Mouse (Mus musculus): ENCODE results near the gene Lhfpl1. TPM values are rescaled to one million over a fixed set of nuclear protein-coding genes. Genes with fewer than 3 reads are reported as not detected.
"Not testable (repeated sequence)": the region's sequence is repeated elsewhere in the genome, so short reads cannot be mapped to it uniquely, and the experiment has no call there.

The Lhfpl1 gene
- under 1 TPM in 1 of 2 experiments, not detected in 1; 0.36 TPM for total RNA-seq (2021)

GRCm38 (mm10) chrX:145348377-145349203 lies at the start of gene Lhfpl1:
Gene Lhfpl1, minus strand, starts transcription at chrX:145349089.
- DNase-seq: no peak
- intact Hi-C loops (cut with DNase I): no loop called here

- no peak for DNase-seq
- intact Hi-C loops (cut with DNase I): no loop called here
These were observed 22.9 kb upstream of the Lhfpl1 start for GRCm38 (mm10) chrX:145371839-145372238.

DNA sequence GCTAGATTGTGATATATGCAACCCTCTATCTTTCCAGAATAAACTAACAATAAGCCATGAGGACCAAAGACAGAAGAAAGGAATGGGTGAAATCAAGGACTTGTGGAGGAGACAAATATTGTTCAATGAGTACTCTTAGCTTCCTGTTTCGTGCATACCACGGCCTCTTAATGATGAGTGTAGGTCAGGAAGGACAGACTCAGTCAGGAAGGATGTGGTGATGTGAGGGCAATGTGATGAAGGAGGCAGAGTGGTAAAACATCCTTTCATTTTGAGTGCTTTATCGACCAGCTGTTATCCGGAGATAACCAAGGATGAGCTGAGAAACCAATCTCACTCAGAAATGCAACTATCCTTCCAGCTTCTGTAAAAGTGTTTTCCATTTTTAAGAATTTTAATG lies 13.6 kb upstream of the Lhfpl1 start:
- no peak for DNase-seq
- intact Hi-C loops (cut with DNase I): no loop called here

GRCm38 (mm10) chrX:145342402-145342801 lies 6.5 kb downstream of the Lhfpl1 start:
- intact Hi-C loops (cut with DNase I): no loop called here
- DNase-seq: no peak

GRCm38 (mm10) chrX:145336141-145336540 lies 12.7 kb downstream of the Lhfpl1 start:
- intact Hi-C loops (cut with DNase I): no loop called here
- DNase-seq: no peak

GRCm38 (mm10) chrX:145308555-145308954 lies 40.3 kb downstream of the Lhfpl1 start:
- peak; percentile 1 for DNase-seq
- intact Hi-C loops (cut with DNase I): no loop called here

- peak; percentile 10 for DNase-seq
- intact Hi-C loops (cut with DNase I): no loop called here
These were observed 41.7 kb downstream of the Lhfpl1 start for GRCm38 (mm10) chrX:145307174-145307573.

GRCm38 (mm10) chrX:145300232-145300631 lies 48.7 kb downstream of the Lhfpl1 start:
- DNase-seq; intact Hi-C loops (cut with DNase I): not testable (repeated sequence)

DNA sequence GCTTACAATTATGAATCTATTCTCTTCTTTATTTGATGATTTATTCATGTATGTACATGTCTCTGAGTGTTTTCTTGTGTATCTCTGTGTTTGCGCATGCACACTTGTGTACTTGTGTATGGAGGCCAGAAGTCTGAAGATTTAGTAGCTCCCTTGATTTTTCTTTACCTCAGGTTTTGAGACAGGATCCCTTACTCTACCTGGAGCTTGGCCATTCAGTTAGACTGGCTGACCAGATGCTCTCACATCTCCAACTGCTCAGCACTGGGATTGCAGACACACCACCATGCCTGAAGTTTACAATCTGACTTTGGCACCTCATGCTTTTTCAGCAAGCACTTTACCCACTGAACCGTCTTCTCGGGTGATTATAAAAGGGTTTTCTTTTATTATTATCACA lies 76.7 kb downstream of the Lhfpl1 start:
- no peak for DNase-seq
- intact Hi-C loops (cut with DNase I): no loop called here

- DNase-seq: peak; percentile 1
- intact Hi-C loops (cut with DNase I): no loop called here
These were observed 77.1 kb downstream of the Lhfpl1 start for GRCm38 (mm10) chrX:145271768-145272167.

DNA sequence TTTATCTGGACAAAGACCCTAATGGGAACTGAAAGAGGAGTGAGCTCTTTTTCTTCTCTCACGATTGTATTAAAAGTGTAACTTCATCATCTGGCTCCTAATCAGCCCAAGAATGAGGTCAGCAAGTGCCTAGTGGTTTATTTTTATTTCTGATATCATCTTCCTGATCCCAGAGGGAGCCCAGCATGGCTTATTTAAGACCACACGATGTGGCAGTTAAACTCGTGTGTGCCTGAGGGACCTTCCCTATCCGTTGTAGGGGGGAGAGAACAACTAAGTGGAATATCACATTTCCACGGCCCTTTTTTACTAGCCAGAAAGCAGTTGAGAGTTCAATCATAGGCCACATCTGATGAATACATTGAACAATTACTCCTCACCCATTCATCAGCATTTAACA lies 87.1 kb downstream of the Lhfpl1 start:
- intact Hi-C loops (cut with DNase I): no loop called here
- DNase-seq: no peak

Other genes with a start within 250 kb of the Lhfpl1 start
- gene Amot, start 156.1 kb upstream of the Lhfpl1 start, total RNA-seq (2021): 10 to 100 TPM; 19.2 to 19.9 TPM

All from left cerebral cortex, postnatal 4 days (tissue).